Mouse (Mus musculus): Measurements from ENCODE around the gene Ccdc180. TPM values are rescaled to one million over a fixed set of nuclear protein-coding genes. Genes with fewer than 3 reads are reported as not detected.

Ccdc180 gene
- total and polyA plus RNA-seq, 3 experiments: 0.20 TPM; not detected in 2

DNA sequence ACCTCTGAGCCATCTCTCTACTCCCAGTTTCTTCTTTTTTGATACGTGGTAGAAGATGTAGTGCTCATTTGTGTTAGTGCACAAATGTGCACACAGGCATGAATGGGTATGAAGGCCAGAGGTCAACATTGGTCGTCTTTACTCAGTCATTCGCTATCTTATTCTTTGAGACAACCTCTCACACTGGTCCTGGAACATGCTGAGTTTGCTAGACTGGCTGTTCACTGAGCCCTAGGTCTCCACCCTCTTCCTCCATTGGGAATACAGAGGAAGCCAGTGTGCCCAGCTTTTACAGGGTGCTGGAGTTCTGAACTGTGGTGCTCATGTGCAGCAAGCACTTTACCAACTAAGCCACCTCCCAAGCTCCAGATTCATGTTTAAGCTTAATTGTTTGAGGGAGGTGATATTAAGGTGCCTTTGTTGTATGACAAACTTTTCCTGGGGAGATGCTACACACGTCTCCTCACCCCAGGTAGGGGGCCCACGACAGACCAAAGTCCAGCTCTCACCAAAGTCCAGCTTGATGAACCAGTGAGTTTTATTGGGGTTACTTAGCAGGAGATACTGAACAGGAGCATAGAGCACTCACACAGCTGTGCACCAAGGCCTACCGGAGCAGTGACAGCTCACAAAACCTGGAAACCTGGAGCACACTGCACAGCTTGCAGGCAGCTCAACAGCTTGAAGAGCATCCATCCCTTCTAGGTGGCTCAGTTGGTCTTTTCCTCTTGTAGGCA, 87.0 kb downstream of the Ccdc180 start:
- Histone ChIP-seq H3K4me3 (no peak overlapping the region), H3K36me3 (ENCODE audit: control insufficient read depth, insufficient read depth, low read length) (peaks cover 10% of the 10 kb centered on the region), H3K79me2 (replicated peaks; ENCODE audit: control insufficient read depth, insufficient read depth, low read length) (peaks cover 23% of the 10 kb centered on the region), H3K9ac (ENCODE audit: low read depth, low read length) (no peak overlapping the region), H3K4me1 (ENCODE audit: control insufficient read depth, insufficient read depth, low read length) (peaks cover 14% of the 10 kb centered on the region), H3K27me3 (ENCODE audit: control insufficient read depth, insufficient read depth, low read length) (no peaks in the 10 kb centered on the region), H3K27ac (no peak overlapping the region)
- 76% methylated on average over 6 of the region's 6 CpGs for WGBS
- intact Hi-C loops (cut with DNase I): no loop called here
- TF ChIP-seq POLR2A (IDR thresholded peaks at IDR 0.05; ENCODE audit: insufficient read depth, low read depth, low read length) (no peak), CTCF (IDR thresholded peaks at IDR 0.05) (no peak), EP300 (IDR thresholded peaks at IDR 0.05; ENCODE audit: insufficient read depth, low read depth, low read length) (no peak)
- DNase-seq: no peak

GRCm38 (mm10) chr4:45979916-45980315, 89.8 kb downstream of the Ccdc180 start:
- peaks cover 18% of the 10 kb centered on the region for H3K79me2 ChIP-seq (replicated peaks; ENCODE audit: control insufficient read depth, insufficient read depth, low read length)

DNA sequence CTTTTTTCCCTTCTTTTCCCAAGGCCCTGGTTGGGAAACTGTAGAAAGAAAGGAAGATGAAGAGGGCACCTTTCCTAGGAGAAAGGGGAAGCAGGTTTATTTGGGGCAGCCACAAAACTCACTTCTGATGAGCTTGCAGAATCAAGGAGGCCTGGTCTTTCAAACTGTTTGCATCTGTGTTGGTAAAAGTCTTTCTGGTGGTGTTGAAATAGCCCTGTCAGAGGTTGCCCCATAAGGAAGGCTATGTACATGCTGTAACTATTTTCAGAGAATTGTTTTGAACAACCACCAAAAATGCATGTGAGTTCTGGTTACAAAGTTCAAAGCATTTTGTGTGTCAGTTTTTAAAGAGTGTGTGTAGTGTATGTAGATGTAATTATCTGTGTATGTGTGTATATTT, 91.0 kb downstream of the Ccdc180 start:
- no peak for TF ChIP-seq CTCF (IDR thresholded peaks at IDR 0.05)
- no peak for TF ChIP-seq POLR2A (IDR thresholded peaks at IDR 0.05; ENCODE audit: insufficient read depth, low read depth, low read length)
- no peak for TF ChIP-seq EP300 (IDR thresholded peaks at IDR 0.05; ENCODE audit: insufficient read depth, low read depth, low read length)
- Histone ChIP-seq H3K36me3 (ENCODE audit: control insufficient read depth, insufficient read depth, low read length) (peaks cover 6% of the 10 kb centered on the region), H3K27me3 (ENCODE audit: control insufficient read depth, insufficient read depth, low read length) (no peaks in the 10 kb centered on the region), H3K9ac (ENCODE audit: low read depth, low read length) (no peak overlapping the region), H3K4me3 (no peak overlapping the region), H3K4me1 (ENCODE audit: control insufficient read depth, insufficient read depth, low read length) (peaks cover 5% of the 10 kb centered on the region), H3K79me2 (replicated peaks; ENCODE audit: control insufficient read depth, insufficient read depth, low read length) (peaks cover 16% of the 10 kb centered on the region), H3K27ac (no peak overlapping the region)
- DNase-seq: no peak
- intact Hi-C loops (cut with DNase I): no loop called here

More at GRCm38 (mm10) chr4:45979916-45980315, 89.8 kb downstream of the Ccdc180 start:
- peaks cover 7% of the 10 kb centered on the region for H3K4me1 ChIP-seq (ENCODE audit: control insufficient read depth, insufficient read depth, low read length)
- no peak overlapping the region for H3K9ac ChIP-seq (ENCODE audit: low read depth, low read length)
- DNase-seq: no peak
- H3K36me3 ChIP-seq (ENCODE audit: control insufficient read depth, insufficient read depth, low read length): peaks cover 6% of the 10 kb centered on the region
- no peak overlapping the region for H3K27ac ChIP-seq
- H3K4me3 ChIP-seq: no peak overlapping the region
- TF ChIP-seq POLR2A (IDR thresholded peaks at IDR 0.05; ENCODE audit: insufficient read depth, low read depth, low read length): no peak
- no peak for TF ChIP-seq CTCF (IDR thresholded peaks at IDR 0.05)
- TF ChIP-seq EP300 (IDR thresholded peaks at IDR 0.05; ENCODE audit: insufficient read depth, low read depth, low read length): no peak
- intact Hi-C loops (cut with DNase I): no loop called here
- H3K27me3 ChIP-seq (ENCODE audit: control insufficient read depth, insufficient read depth, low read length): no peaks in the 10 kb centered on the region
- WGBS: 72% methylated on average over 2 of the region's 2 CpGs

- 41% methylated on average over 6 of the region's 6 CpGs for WGBS
- Histone ChIP-seq H3K79me2 (replicated peaks; ENCODE audit: control insufficient read depth, insufficient read depth, low read length) (no peaks in the 10 kb centered on the region), H3K27me3 (ENCODE audit: control insufficient read depth, insufficient read depth, low read length) (no peaks in the 10 kb centered on the region), H3K4me1 (ENCODE audit: control insufficient read depth, insufficient read depth, low read length) (peaks cover 3% of the 10 kb centered on the region), H3K4me3 (no peak overlapping the region), H3K27ac (peak overlapping the region; percentile 49), H3K36me3 (ENCODE audit: control insufficient read depth, insufficient read depth, low read length) (peaks cover 6% of the 10 kb centered on the region), H3K9ac (ENCODE audit: low read depth, low read length) (no peak overlapping the region)
- no peak for TF ChIP-seq EP300 (IDR thresholded peaks at IDR 0.05; ENCODE audit: insufficient read depth, low read depth, low read length)
- no peak for TF ChIP-seq CTCF (IDR thresholded peaks at IDR 0.05)
- no peak for TF ChIP-seq POLR2A (IDR thresholded peaks at IDR 0.05; ENCODE audit: insufficient read depth, low read depth, low read length)
- intact Hi-C loops (cut with DNase I): no loop called here
- no peak for DNase-seq
These were observed 100.5 kb downstream of the Ccdc180 start for GRCm38 (mm10) chr4:45990427-45991135.

DNA sequence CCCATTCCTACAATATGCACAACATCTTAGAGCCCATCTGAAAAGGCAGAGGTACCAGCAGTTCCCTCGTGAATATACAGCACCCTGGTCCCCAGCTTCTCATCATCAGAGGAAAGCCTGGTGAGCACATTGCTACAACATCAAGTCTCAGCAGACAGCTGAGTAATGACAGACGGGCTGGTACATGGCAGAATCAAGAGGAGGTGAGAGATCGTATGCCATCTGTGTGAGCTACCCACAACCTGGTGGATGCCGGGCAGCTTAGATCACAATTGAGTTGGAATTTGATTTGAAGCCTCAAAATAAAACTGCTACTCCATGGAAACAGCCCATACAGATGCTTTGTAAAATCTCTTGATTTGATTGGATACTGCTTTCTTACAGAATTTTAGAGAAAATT, 108.4 kb downstream of the Ccdc180 start:
- TF ChIP-seq CTCF (IDR thresholded peaks at IDR 0.05): no peak
- TF ChIP-seq EP300 (IDR thresholded peaks at IDR 0.05; ENCODE audit: insufficient read depth, low read depth, low read length): no peak
- TF ChIP-seq POLR2A (IDR thresholded peaks at IDR 0.05; ENCODE audit: insufficient read depth, low read depth, low read length): no peak
- intact Hi-C loops (cut with DNase I): no loop called here
- Histone ChIP-seq H3K9ac (ENCODE audit: low read depth, low read length) (no peak overlapping the region), H3K27me3 (ENCODE audit: control insufficient read depth, insufficient read depth, low read length) (no peaks in the 10 kb centered on the region), H3K4me1 (ENCODE audit: control insufficient read depth, insufficient read depth, low read length) (no peaks in the 10 kb centered on the region), H3K79me2 (replicated peaks; ENCODE audit: control insufficient read depth, insufficient read depth, low read length) (no peaks in the 10 kb centered on the region), H3K4me3 (no peak overlapping the region), H3K36me3 (ENCODE audit: control insufficient read depth, insufficient read depth, low read length) (no peaks in the 10 kb centered on the region), H3K27ac (no peak overlapping the region)
- 87% methylated on average over 4 of the region's 4 CpGs for WGBS
- DNase-seq: no peak

Other genes with a start within 250 kb of the Ccdc180 start
- gene Aldh1b1, start 91.3 kb upstream of the Ccdc180 start, total RNA-seq (2021): 10 to 100 TPM; 12.3 to 12.7 TPM
- 18.9 and 22.2 TPM in 2 replicates for gene Aldh1b1, start 91.3 kb upstream of the Ccdc180 start, polyA plus RNA-seq (2012; rRNA removed)
- gene Igfbpl1, start 63.4 kb upstream of the Ccdc180 start, total RNA-seq (2021): under 1 TPM; 0.16 to 0.20 TPM
- 1.00 and 1.0 TPM in 2 replicates for gene Igfbpl1, start 63.4 kb upstream of the Ccdc180 start, polyA plus RNA-seq (2012; rRNA removed)
- gene Stra6l, start 41.6 kb upstream of the Ccdc180 start, total RNA-seq (2021): not detected
- gene Stra6l, start 41.6 kb upstream of the Ccdc180 start, polyA plus RNA-seq (2012; rRNA removed): 0.06 TPM in 2 replicates
- gene Tdrd7, start 75.0 kb downstream of the Ccdc180 start, total RNA-seq (2021): 10 to 100 TPM; 11.2 to 12.6 TPM
- 6.2 and 11.4 TPM in 2 replicates for gene Tdrd7, start 75.0 kb downstream of the Ccdc180 start, polyA plus RNA-seq (2012; rRNA removed)
- 100 to 1,000 TPM; 250 to 264 TPM for gene Tmod1, start 148.6 kb downstream of the Ccdc180 start, total RNA-seq (2021)
- 142 and 220 TPM in 2 replicates for gene Tmod1, start 148.6 kb downstream of the Ccdc180 start, polyA plus RNA-seq (2012; rRNA removed)
- gene Ncbp1, start 248.3 kb downstream of the Ccdc180 start, total RNA-seq (2021): 10 to 100 TPM; 19.1 to 21.0 TPM
- 14.9 and 26.0 TPM in 2 replicates for gene Ncbp1, start 248.3 kb downstream of the Ccdc180 start, polyA plus RNA-seq (2012; rRNA removed)
- gene Tstd2, start 248.4 kb downstream of the Ccdc180 start, total RNA-seq (2021): 10 to 100 TPM; 13.4 to 14.9 TPM
- gene Tstd2, start 248.4 kb downstream of the Ccdc180 start, polyA plus RNA-seq (2012; rRNA removed): 9.2 and 12.2 TPM in 2 replicates